Mouse (Mus musculus) forebrain, postnatal 0 days (tissue): ENCODE results near the gene Cdhr5. TPM values are rescaled to one million over a fixed set of nuclear protein-coding genes. Genes with fewer than 3 reads are reported as not detected.

Experiments used
- ATAC-seq: fragments of 200-750 bp; cut with Nextera tagmentation; 2 replicates; pipeline ENCODE4 v1.8.0; 2017; ENCODE audit warnings: mild to moderate bottlenecking, moderate library complexity
- DNase-seq: peaks from one replicate; pipeline ENCODE4 v3.0.0-alpha.2; 2015
- H3K27ac ChIP-seq: fragments of 300-500 bp; sonication (generic); 2 replicates; pipeline ENCODE4 v1.5.1; 2014; ENCODE audit warnings: low read depth, mild to moderate bottlenecking, antibody characterized with exemption, low read length, moderate library complexity, mixed read lengths
- H3K27me3 ChIP-seq: fragments of 300-500 bp; sonication (generic); 2 replicates; pipeline ENCODE4 v1.6.1; 2014; ENCODE audit warnings: mild to moderate bottlenecking, low read length, mixed read lengths; ENCODE audit not compliant: insufficient read depth
- H3K36me3 ChIP-seq: fragments of 300-500 bp; sonication (generic); 2 replicates; pipeline ENCODE4 v1.6.1; 2014; ENCODE audit warnings: mild to moderate bottlenecking, moderate library complexity; ENCODE audit not compliant: insufficient read depth
- H3K4me1 ChIP-seq: fragments of 300-500 bp; sonication (generic); 2 replicates; pipeline ENCODE4 v1.6.1; 2014; ENCODE audit warnings: antibody characterized with exemption; ENCODE audit not compliant: insufficient read depth
- H3K4me2 ChIP-seq: fragments of 300-500 bp; sonication (generic); 2 replicates; pipeline ENCODE4 v1.6.1; 2014; ENCODE audit warnings: low read depth, mild to moderate bottlenecking, moderate library complexity
- H3K4me3 ChIP-seq: fragments of 300-500 bp; sonication (generic); 2 replicates; pipeline ENCODE4 v1.5.1; 2014; ENCODE audit warnings: low read depth, low read length, mixed read lengths
- H3K9ac ChIP-seq: fragments of 300-500 bp; sonication (generic); 2 replicates; pipeline ENCODE4 v1.6.1; 2014; ENCODE audit warnings: mild to moderate bottlenecking
- H3K9me3 ChIP-seq: fragments of 300-500 bp; sonication (generic); 2 replicates; pipeline ENCODE4 v1.6.1; 2016; ENCODE audit warnings: low read length
- CTCF ChIP-seq: sonication (generic); IDR thresholded peaks from 2 replicates; pipeline ENCODE4 v1.5.1; 2016; ENCODE audit warnings: antibody characterized with exemption, control low read depth, low read depth
- WGBS: fragments of 180-500 bp; shearing (Covaris S2); extraction: QIAGEN DNeasy Blood & Tissue Kit; methylation state at CpG from one replicate; pipeline ENCODE4 v1.1.7; 2014; 5-methylcytosine and 5-hydroxymethylcytosine counted together
- polyA plus RNA-seq: library from polyadenylated mRNA; unstranded; fragments of >200 nt; fragmentation: Nextera tagmentation; extraction: Ambion mirVana; gene quantifications from 2 replicates; pipeline ENCODE4 v1.2.1, GENCODE M21; 2015
- total RNA-seq: library from RNA; depleted of rRNA; stranded (reverse); fragments of >200 nt; gene quantifications from 2 replicates; pipeline ENCODE4 v1.2.3, GENCODE M21; 2014

The Cdhr5 gene
- total and polyA plus RNA-seq, 2 experiments from 2014 or later, result not detected

DNA sequence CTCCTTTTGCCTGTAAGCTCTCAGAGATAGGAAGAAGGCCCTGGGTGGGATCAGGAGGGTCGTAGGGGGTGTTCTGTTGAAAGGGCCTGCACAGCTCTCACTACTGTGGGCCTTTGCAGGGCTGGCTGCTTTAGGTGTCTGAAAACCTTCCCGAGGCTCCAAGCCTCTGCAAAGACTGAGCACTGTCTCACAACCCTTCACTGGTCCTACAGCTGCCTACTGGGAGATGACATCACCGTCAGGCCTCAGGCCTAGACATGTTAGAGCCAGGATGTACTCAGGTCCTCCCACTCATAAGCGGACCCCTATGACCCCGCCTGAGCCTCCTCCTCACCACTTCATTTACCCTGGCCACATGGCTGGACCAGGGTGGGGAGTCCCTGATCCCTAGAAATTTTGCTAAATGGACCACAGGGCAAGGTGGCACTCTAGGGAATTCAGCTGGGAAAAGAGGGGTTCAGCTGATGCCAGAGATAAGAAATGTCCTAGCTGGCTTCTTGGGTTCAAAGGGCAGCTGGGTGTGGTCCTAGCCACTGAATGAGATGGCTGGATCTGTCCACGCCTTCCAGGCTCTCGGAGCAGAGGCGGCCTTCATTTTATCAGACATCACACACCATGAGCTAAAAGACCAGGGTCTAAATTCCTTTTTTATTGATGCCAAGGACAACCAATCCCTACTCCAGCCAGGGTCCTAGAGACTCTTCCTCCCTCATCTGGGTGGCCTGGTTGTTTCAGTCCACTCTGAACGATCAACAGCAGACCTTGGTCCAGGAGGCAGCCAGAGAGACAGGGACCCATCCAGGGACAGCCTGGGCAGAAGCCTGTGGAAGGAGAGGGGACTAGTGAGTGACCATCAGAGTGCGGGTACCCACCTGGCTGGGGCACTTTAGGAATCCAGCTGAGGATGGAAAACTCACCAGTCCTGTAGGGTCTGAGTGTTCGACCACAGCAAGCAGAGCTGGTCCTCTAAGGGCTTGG, 1.4 kb upstream of the Cdhr5 start:
- peak overlapping the region; percentile 99; the same call in 1 of the 2 replicates for H3K4me2 ChIP-seq
- WGBS, result 86% methylated on average over 11 of the region's 11 CpGs
- H3K36me3 ChIP-seq, result no peaks in the 10 kb centered on the region
- H3K9ac ChIP-seq, result no peak overlapping the region
- DNase-seq, result no peak
- no peak for ATAC-seq
- no peak overlapping the region for H3K4me3 ChIP-seq
- H3K4me1 ChIP-seq, result no peaks in the 10 kb centered on the region; the same call in 1 of the 2 replicates
- no peaks in the 10 kb centered on the region for H3K9me3 ChIP-seq
- TF ChIP-seq CTCF, result no peak
- H3K27ac ChIP-seq, result no peak overlapping the region
- no peaks in the 10 kb centered on the region for H3K27me3 ChIP-seq

DNA sequence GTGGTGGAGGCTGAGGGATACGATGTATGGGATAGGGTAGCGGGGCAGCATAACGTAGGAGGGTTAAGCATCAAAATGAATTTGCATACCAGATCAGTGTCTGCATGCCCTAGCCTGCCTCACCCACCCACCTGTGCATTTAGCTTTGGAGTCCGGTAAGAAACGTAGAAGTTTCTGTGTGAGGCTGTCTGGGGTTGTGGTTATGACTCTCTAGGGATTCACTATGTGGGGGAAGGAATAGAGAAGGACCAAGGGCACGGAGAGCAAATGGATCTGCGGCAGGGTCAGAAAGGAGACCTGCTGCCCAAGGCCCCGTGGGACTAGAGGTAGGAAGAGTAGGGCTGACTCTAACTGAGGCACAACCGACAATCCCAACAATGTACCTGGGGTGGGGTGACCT, 1.2 kb downstream of the Cdhr5 start:
- no peak for DNase-seq
- no peak overlapping the region for H3K9ac ChIP-seq
- H3K9me3 ChIP-seq, result no peaks in the 10 kb centered on the region
- H3K4me3 ChIP-seq, result no peak overlapping the region
- no peaks in the 10 kb centered on the region; the same call in 1 of the 2 replicates for H3K4me1 ChIP-seq
- 87% methylated on average over 9 of the region's 9 CpGs for WGBS
- no peak overlapping the region for H3K4me2 ChIP-seq
- H3K27ac ChIP-seq, result no peak overlapping the region
- no peak for ATAC-seq
- H3K27me3 ChIP-seq, result no peaks in the 10 kb centered on the region
- H3K36me3 ChIP-seq, result no peaks in the 10 kb centered on the region
- no peak for TF ChIP-seq CTCF

DNA sequence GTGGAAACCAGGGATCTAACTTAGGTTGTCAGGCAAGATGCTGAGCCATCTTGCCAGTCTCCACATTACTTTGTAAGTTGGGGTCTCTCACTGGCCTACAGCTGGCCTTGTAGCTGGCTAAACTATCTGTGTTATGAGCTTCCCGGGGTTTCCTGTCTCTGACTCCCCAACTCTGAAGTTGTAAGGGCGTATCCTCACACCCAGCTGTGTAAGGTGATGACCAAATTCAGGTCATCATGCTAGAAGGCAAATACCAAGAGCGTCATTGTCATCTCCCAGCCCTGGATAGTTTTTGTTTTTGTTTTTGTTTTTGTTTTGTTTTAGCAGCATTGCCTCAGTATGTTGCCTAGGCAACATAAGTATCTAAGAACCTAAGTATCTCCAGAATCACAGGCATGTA, 6.0 kb downstream of the Cdhr5 start:
- H3K4me1 ChIP-seq, result no peaks in the 10 kb centered on the region
- H3K27ac ChIP-seq, result no peak overlapping the region
- no peak overlapping the region for H3K4me3 ChIP-seq
- DNase-seq (no peak), ATAC-seq (no peak)
- no peaks in the 10 kb centered on the region for H3K9me3 ChIP-seq
- no peak overlapping the region for H3K9ac ChIP-seq
- no peak for TF ChIP-seq CTCF
- no peak overlapping the region for H3K4me2 ChIP-seq
- no peaks in the 10 kb centered on the region for H3K36me3 ChIP-seq
- H3K27me3 ChIP-seq, result no peaks in the 10 kb centered on the region
- 78% methylated on average over 3 of the region's 3 CpGs for WGBS

DNA sequence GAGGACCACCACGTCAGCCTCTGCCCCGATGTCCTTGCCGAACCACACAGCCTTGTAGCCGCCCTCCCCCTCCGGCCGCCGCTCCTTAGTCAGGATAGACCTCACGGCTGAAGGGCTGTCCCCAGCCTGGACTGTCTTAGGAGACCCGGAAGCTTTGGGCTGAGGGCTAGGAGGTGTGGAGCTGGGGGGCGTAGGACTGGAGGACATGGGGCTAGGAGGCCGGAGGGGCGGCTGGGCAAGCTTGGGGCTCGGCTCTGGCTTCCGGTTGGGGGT, 7.4 kb downstream of the Cdhr5 start:
- Histone ChIP-seq H3K36me3 (0 out of 2 replicates have a peak, but pooled peaks cover 2% of the 10 kb centered on the region), H3K4me1 (no peaks in the 10 kb centered on the region), H3K9ac (no peak overlapping the region), H3K27me3 (no peaks in the 10 kb centered on the region), H3K4me2 (no peak overlapping the region), H3K4me3 (no peak overlapping the region), H3K9me3 (no peaks in the 10 kb centered on the region), H3K27ac (no peak overlapping the region)
- ATAC-seq, result no peak
- DNase-seq, result no peak
- WGBS, result 88% methylated on average over 14 of the region's 14 CpGs
- no peak for TF ChIP-seq CTCF

DNA sequence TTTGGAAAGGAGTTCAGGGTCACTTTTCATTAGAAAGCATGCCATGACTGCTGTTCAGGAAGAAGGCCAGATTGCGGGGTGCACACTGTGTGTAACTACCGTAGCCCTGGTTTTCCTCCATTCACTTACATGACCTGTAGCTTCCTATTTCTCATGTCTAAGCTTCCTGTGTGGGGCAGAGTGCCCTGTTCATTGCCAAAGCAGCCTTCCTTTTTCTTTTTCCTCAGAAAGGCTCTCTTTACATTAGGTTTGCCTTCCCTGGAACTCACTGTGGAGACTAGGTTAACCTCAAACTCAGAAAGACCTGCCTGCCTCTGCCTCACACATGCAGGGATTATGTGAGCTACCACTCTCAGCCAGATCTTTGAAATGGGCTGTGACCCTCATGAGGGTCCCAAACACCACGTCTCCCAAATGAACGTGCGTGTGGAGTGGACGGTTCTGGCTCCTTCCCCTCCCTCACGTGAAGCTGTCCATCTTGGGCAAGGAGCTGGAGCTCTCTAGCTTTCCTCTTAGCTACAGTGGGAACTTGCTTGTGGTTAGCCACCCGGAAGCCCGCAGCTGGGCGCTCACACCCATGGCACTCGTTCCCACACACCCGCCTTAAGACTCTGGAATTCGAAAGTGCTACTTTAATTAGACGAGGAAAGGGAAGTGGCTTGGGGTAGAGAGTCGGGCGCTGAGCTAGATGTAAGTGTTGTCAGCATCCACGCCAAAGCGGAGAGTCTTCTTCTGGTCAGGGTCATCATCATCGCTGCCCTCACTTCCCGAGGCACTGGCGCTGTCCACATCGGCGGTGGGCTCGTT, 7.9 kb downstream of the Cdhr5 start:
- Histone ChIP-seq H3K36me3 (peaks cover 7% of the 10 kb centered on the region; the same call in 1 of the 2 replicates), H3K9me3 (no peaks in the 10 kb centered on the region), H3K4me2 (no peak overlapping the region), H3K4me3 (no peak overlapping the region), H3K4me1 (no peaks in the 10 kb centered on the region), H3K27ac (no peak overlapping the region), H3K27me3 (no peaks in the 10 kb centered on the region), H3K9ac (no peak overlapping the region)
- no peak for DNase-seq
- ATAC-seq, result no peak
- 83% methylated on average over 24 of the region's 24 CpGs for WGBS
- no peak for TF ChIP-seq CTCF

DNA sequence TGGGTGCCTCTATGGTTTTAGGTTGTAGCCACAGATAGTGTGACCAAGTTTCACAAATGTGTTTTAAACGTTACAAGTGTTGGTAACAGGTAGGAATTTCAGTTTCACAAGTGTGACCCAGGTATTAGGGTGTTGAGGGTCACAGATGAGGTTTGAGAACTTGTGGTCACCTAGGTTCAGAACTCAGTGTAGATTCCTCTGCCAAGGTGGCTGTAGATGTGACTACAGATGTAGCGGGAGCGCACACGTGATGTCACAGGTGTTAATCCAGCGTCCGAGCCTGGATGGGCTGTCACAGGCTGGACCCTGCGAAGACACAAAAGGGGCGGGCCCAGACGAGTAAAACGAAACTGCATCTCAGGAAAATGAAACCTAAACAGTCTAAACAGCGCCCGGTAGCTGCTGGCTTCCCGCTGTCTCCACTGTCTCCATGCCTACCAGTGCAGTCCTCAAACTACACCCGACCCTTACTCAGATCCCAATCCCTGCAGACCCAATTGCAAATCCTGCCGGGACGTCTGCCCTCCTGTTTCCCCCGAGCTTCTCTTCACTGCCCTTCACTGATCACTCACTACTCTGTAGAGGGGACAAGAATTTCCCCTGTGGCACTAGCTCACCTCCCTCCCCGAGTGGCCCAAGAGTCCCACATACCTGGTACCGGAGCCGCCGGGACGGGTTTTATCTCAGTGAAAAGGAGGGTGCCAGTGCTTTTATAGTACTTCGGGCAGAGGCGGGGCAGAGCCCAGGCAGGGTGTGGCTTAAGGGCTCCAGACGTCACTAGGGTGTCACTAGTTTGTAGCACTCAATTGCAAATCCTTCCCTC, 10.6 kb downstream of the Cdhr5 start, which contains the start of gene Irf7:
Gene Irf7, minus strand, starts transcription at position 743 of the 823 bp plus-strand sequence.
- WGBS, result 11% methylated on average over 25 of the region's 25 CpGs
- peak; percentile 14 for DNase-seq

More for the DNA sequence above, 10.6 kb downstream of the Cdhr5 start, which contains the start of gene Irf7:
- Histone ChIP-seq H3K4me3 (peak within 1 kb of the TSS; percentile 29), H3K9ac (peak within 1 kb of the TSS; percentile 35; the same call in 1 of the 2 replicates), H3K27ac (no peak within 1 kb of the TSS), H3K27me3 (no peaks in the 10 kb centered on the region), H3K4me2 (peak within 1 kb of the TSS; percentile 48), H3K9me3 (no peaks in the 10 kb centered on the region), H3K4me1 (no peaks in the 10 kb centered on the region), H3K36me3 (peaks cover 34% of the 10 kb centered on the region)
- TF ChIP-seq CTCF, result no peak
- peak; percentile 57 for ATAC-seq
